Mouse (Mus musculus): ENCODE results near the gene Gm11116.
"Not testable (repeated sequence)": the region's sequence is repeated elsewhere in the genome, so short reads cannot be mapped to it uniquely, and the experiment has no call there.

Gene Gm11116

GRCm38 (mm10) chr5:88111430-88111829, at the start of gene Gm11116:
Gene Gm11116 (minus strand): TSS chr5:88111530.
- no peak for DNase-seq (ENCODE audit: low read depth, low spot score)

- no peak for DNase-seq (ENCODE audit: low read depth, low spot score)
These were observed 42.7 kb upstream of the Gm11116 start, which contains the start of gene Gm11115 for GRCm38 (mm10) chr5:88153999-88154398. Gene Gm11115 (minus strand): TSS chr5:88154099.

- not testable (repeated sequence) for DNase-seq (ENCODE audit: low read depth, low spot score)
These were observed 25.1 kb downstream of the Gm11116 start, which contains the start of gene Smr2 for GRCm38 (mm10) chr5:88086256-88086655. Gene Smr2 (plus strand): TSS chr5:88086556.

Data from mesoderm, embryonic 11.5 days (tissue).